Mouse (Mus musculus) hindbrain, postnatal 0 days (tissue): Measurements from ENCODE around the gene Gdf11. TPM values are rescaled to one million over a fixed set of nuclear protein-coding genes. Genes with fewer than 3 reads are reported as not detected.

Experiments used
- ATAC-seq: fragments of 200-750 bp; cut with Nextera tagmentation; 2 replicates; pipeline ENCODE4 v1.8.0; 2017; ENCODE audit warnings: mild to moderate bottlenecking, moderate TSS enrichment, moderate library complexity
- DNase-seq: peaks from one replicate; pipeline ENCODE4 v3.0.0-alpha.2; 2015; ENCODE audit warnings: low spot score
- H3K27ac ChIP-seq: fragments of 300-500 bp; sonication (generic); 2 replicates; pipeline ENCODE4 v1.5.1; 2014; ENCODE audit warnings: mild to moderate bottlenecking
- H3K27me3 ChIP-seq: fragments of 300-500 bp; sonication (generic); 2 replicates; pipeline ENCODE4 v1.6.1; 2014; ENCODE audit warnings: low read length, mixed read lengths; ENCODE audit not compliant: insufficient read depth
- H3K36me3 ChIP-seq: fragments of 300-500 bp; sonication (generic); 2 replicates; pipeline ENCODE4 v1.6.1; 2014; ENCODE audit warnings: low read length, mixed read lengths; ENCODE audit not compliant: insufficient read depth
- H3K4me1 ChIP-seq: fragments of 300-500 bp; sonication (generic); 2 replicates; pipeline ENCODE4 v1.6.1; 2014; ENCODE audit warnings: antibody characterized with exemption, low read length, mixed read lengths; ENCODE audit not compliant: insufficient read depth
- H3K4me2 ChIP-seq: fragments of 300-500 bp; sonication (generic); 2 replicates; pipeline ENCODE4 v1.6.1; 2014; ENCODE audit warnings: low read depth, mild to moderate bottlenecking, low read length, moderate library complexity, mixed read lengths
- H3K4me3 ChIP-seq: fragments of 300-500 bp; sonication (generic); 2 replicates; pipeline ENCODE4 v1.5.1; 2014; ENCODE audit warnings: low read length
- H3K9ac ChIP-seq: fragments of 300-500 bp; sonication (generic); replicated peaks from 2 replicates; pipeline ENCODE4 v1.6.1; 2014; ENCODE audit warnings: mild to moderate bottlenecking, low read length, moderate library complexity, mixed read lengths
- H3K9me3 ChIP-seq: fragments of 300-500 bp; sonication (generic); 2 replicates; pipeline ENCODE4 v1.6.1; 2016; ENCODE audit warnings: low read length, mixed read lengths
- CTCF ChIP-seq: IDR thresholded peaks from 2 replicates; pipeline ENCODE4 v1.5.1; 2016; ENCODE audit warnings: antibody characterized with exemption, control low read depth, low read depth
- WGBS: fragments of 180-500 bp; shearing (Covaris S2); extraction: QIAGEN DNeasy Blood & Tissue Kit; methylation state at CpG from one replicate; pipeline ENCODE4 v1.1.7; 2014; 5-methylcytosine and 5-hydroxymethylcytosine counted together
- polyA plus RNA-seq: library from polyadenylated mRNA; unstranded; fragments of >200 nt; fragmentation: Nextera tagmentation; extraction: Ambion mirVana; gene quantifications from 2 replicates; pipeline ENCODE4 v1.2.1, GENCODE M21; 2015
- total RNA-seq: library from RNA; depleted of rRNA; stranded (reverse); fragments of >200 nt; gene quantifications from 2 replicates; pipeline ENCODE4 v1.2.3, GENCODE M21; 2014

Gdf11 gene
- total and polyA plus RNA-seq, 2 experiments from 2014 or later = 6.7 to 18.8 TPM

DNA sequence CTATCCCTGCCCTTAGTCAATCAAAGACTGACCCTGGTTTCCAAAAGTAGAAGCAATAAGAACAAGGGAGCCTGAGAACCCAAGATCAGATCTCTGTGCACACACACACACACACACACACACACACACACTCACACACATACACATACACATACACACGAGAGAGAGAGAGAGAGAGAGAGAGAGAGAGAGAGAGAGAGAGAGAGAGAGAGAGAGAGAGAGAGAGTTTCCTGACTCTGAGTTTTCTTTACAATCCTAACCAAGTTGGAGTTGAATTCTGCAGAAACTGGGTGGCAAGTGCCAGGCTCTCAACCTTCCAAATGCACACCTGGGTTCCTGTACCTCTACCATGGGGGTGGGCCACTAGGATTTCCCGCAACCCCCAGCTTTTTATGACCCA is 1.7 kb downstream of the Gdf11 start:
- H3K9ac ChIP-seq = peak overlapping the region; percentile 89; the same call in 1 of the 2 replicates
- peaks cover 7% of the 10 kb centered on the region; the same call in 1 of the 2 replicates for H3K36me3 ChIP-seq
- H3K9me3 ChIP-seq = no peaks in the 10 kb centered on the region
- peaks cover 22% of the 10 kb centered on the region for H3K4me1 ChIP-seq
- H3K27ac ChIP-seq = no peak overlapping the region; the same call in 1 of the 2 replicates
- DNase-seq (no peak), ATAC-seq (no peak)
- 17% methylated on average over 1 of the region's 2 CpGs for WGBS
- H3K4me2 ChIP-seq = peak overlapping the region; percentile 86
- no peak for TF ChIP-seq CTCF
- no peaks in the 10 kb centered on the region for H3K27me3 ChIP-seq
- peak overlapping the region; percentile 85 for H3K4me3 ChIP-seq

DNA sequence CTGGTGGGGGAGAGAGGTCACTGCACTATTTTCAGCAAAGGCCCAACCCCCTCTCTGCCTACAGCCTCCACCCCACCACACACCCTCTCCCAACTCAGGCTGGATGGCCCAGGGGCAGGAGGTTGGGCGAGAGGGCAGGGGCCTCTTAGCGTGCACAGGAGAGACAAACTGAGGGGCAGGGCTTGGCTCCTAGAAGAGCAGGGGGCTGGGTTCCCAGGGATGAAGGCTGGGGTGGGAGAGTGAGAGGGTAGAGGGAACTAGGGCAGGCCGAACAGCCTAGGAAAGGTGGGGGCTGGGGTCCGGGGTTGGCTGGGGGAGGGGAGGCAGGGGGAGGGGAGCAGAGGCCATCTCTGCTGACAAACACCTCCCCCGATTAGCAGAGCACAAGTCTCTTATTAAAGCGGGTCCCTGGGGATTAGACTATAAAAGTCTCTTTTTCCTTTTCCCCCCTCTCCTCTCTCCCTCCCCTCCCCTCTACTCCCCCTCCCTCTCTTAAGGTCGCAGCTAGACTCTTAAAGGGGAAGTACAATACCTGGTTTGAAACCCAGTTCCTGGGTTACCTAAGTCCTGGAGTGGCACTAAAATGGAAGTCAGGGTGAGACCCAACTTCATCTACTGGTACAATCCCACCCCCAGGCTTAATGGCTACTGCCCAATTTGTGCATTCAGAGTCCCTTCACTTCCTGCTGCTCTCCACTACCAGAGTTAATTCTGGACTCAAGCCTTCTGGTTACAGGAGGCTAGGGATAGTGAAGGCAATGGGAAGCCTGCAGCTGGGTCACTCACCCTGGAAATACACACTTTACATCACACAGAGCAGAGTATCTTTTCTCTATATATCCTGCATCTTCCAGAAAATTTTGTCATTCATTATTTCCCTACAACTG is 2.3 kb downstream of the Gdf11 start:
- peak overlapping the region; percentile 46 for H3K9ac ChIP-seq
- no peak overlapping the region; the same call in 1 of the 2 replicates for H3K27ac ChIP-seq
- no peak for TF ChIP-seq CTCF
- peaks cover 22% of the 10 kb centered on the region for H3K4me1 ChIP-seq
- DNase-seq (peak; percentile 73), ATAC-seq (peak; percentile 8)
- H3K36me3 ChIP-seq = peaks cover 7% of the 10 kb centered on the region; the same call in 1 of the 2 replicates
- peak overlapping the region; percentile 31 for H3K4me3 ChIP-seq
- 0% methylated on average over 6 of the region's 7 CpGs for WGBS
- H3K27me3 ChIP-seq = no peaks in the 10 kb centered on the region
- H3K9me3 ChIP-seq = no peaks in the 10 kb centered on the region
- peak overlapping the region; percentile 86 for H3K4me2 ChIP-seq

DNA sequence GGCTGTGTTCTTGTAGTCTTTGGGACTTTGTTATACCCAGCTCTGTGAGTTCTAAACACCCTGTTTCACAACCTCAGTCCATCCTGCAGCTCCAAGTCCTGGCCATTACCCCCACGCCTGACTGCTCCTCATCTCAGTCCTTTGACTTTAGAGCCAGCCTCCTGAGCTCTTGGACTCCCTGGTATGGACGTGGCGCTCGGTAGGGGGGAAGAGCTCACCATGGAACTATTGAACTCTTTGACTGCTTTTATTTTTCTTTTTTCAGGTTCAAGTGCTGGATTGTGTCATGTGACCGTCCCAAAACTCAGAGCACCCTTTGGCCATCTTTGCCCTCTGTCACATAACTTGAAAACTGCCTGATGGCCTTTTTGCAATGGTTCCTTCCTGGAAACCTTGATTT is 9.5 kb downstream of the Gdf11 start:
- no peak overlapping the region for H3K4me3 ChIP-seq
- H3K9me3 ChIP-seq = no peaks in the 10 kb centered on the region
- no peak overlapping the region for H3K9ac ChIP-seq
- no peaks in the 10 kb centered on the region for H3K27me3 ChIP-seq
- ATAC-seq = no peak
- 81% methylated on average over 5 of the region's 5 CpGs for WGBS
- H3K36me3 ChIP-seq = peaks cover 12% of the 10 kb centered on the region; the same call in 1 of the 2 replicates
- TF ChIP-seq CTCF = no peak
- DNase-seq = no peak
- H3K27ac ChIP-seq = no peak overlapping the region
- no peaks in the 10 kb centered on the region for H3K4me1 ChIP-seq
- no peak overlapping the region for H3K4me2 ChIP-seq

DNA sequence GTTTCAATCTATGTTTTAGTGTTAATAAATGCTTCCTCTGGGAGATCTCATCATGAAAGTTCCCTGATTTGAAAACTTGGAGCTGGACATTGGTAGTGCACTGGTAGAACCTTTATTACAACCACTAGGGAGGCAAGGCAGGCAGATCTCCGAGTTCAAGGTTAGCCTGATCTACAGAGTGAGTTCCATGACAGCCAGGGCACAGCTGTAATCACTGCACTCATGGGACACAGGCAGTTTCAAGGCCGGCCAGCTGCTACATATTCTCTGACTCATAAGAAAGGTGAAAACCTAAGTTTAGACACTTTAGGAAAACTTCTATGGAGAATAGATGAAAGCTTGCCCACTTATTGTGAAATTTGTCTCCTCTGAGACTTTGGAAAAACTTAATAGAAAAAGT is 12.7 kb downstream of the Gdf11 start:
- no peak for TF ChIP-seq CTCF
- DNase-seq (no peak), ATAC-seq (no peak)
- H3K4me2 ChIP-seq = no peak overlapping the region
- no peaks in the 10 kb centered on the region for H3K4me1 ChIP-seq
- H3K36me3 ChIP-seq = peaks cover 12% of the 10 kb centered on the region; the same call in 1 of the 2 replicates
- H3K4me3 ChIP-seq = no peak overlapping the region
- H3K9ac ChIP-seq = no peak overlapping the region
- no peak overlapping the region for H3K27ac ChIP-seq
- no peaks in the 10 kb centered on the region for H3K27me3 ChIP-seq
- H3K9me3 ChIP-seq = no peaks in the 10 kb centered on the region
- 81% methylated on average over 2 of the region's 2 CpGs for WGBS

- no peaks in the 10 kb centered on the region for H3K4me1 ChIP-seq
Measured at GRCm38 (mm10) chr10:128878291-128878690, 13.2 kb downstream of the Gdf11 start.

DNA sequence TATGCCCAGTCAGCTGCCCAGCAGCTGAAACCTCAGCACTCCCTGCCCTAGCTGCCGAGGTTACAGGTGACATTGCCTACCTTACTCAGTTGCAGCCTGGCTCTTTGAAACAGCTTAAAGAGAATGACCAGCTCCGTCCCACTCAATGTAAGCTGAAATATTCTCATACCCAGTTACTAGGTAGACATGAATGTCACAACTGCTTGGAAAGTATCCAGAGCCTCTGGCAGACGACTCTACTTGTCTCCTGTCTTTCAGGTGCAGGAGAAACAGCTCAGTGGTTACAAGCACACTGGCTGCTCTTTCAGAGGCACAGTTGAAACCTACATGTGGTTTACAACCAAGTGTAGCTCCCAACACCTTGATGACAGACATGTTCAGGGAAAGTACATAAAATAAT is 21.2 kb downstream of the Gdf11 start:
- Histone ChIP-seq H3K27ac (no peak overlapping the region), H3K36me3 (peaks cover 15% of the 10 kb centered on the region; the same call in 1 of the 2 replicates), H3K9ac (no peak overlapping the region), H3K4me1 (no peaks in the 10 kb centered on the region), H3K27me3 (no peaks in the 10 kb centered on the region), H3K4me2 (no peak overlapping the region), H3K9me3 (no peaks in the 10 kb centered on the region), H3K4me3 (no peak overlapping the region)
- WGBS = 81% methylated on average over 3 of the region's 3 CpGs
- no peak for TF ChIP-seq CTCF
- ATAC-seq = no peak
- DNase-seq = no peak

More at GRCm38 (mm10) chr10:128878291-128878690, 13.2 kb downstream of the Gdf11 start:
- Histone ChIP-seq H3K27me3 (no peaks in the 10 kb centered on the region), H3K9ac (no peak overlapping the region), H3K4me3 (no peak overlapping the region), H3K9me3 (no peaks in the 10 kb centered on the region), H3K4me2 (no peak overlapping the region), H3K36me3 (peaks cover 17% of the 10 kb centered on the region; the same call in 1 of the 2 replicates), H3K27ac (no peak overlapping the region)
- ATAC-seq (no peak), DNase-seq (no peak)
- no peak for TF ChIP-seq CTCF

DNA sequence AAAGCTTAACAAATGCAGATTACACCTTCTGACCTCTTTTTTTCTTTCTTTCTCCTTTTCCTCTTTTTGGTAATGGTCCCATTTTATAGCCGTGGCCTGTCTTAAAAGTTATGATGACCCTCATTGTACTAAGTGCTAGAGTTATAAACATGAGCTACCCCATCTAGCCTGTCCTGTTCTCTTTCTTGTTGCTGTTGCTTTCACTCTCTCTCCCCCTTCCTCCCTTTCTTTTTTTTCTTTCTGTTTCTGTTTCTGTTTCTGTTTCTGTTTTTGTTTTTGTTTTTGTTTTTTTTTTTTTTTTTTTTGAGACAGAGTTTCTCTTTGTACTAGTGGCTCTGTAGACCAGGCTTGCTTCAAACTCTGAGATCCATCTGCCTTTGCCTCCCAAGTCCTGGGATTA is 25.0 kb downstream of the Gdf11 start:
- TF ChIP-seq CTCF = no peak
- DNase-seq (no peak), ATAC-seq (no peak)
- 100% methylated on average over 1 of the region's 1 CpGs for WGBS
- no peaks in the 10 kb centered on the region for H3K36me3 ChIP-seq
- no peak overlapping the region for H3K27ac ChIP-seq
- no peak overlapping the region for H3K4me3 ChIP-seq
- no peak overlapping the region for H3K9ac ChIP-seq
- H3K27me3 ChIP-seq = no peaks in the 10 kb centered on the region
- H3K4me2 ChIP-seq = no peak overlapping the region
- H3K9me3 ChIP-seq = no peaks in the 10 kb centered on the region
- no peaks in the 10 kb centered on the region for H3K4me1 ChIP-seq
